Mouse (Mus musculus) liver, embryonic 14.5 days (tissue): ENCODE results near the gene Art1. TPM values are rescaled to one million over a fixed set of nuclear protein-coding genes. Genes with fewer than 3 reads are reported as not detected.

ENCODE experiments used
- ATAC-seq: fragments of 200-750 bp; cut with Nextera tagmentation; 2 replicates; pipeline ENCODE4 v1.8.0; 2017; ENCODE audit warnings: moderate number of reproducible peaks, mild to moderate bottlenecking, moderate library complexity; ENCODE audit not compliant: insufficient read depth
- DNase-seq, 3 experiments: peaks; one replicate each; pipeline ENCODE4 v3.0.0-alpha.2; 2012 to 2013; ENCODE audit warnings: low read depth in 3 of 3, low spot score in 3 of 3
- H3K27ac ChIP-seq: fragments of 300-500 bp; sonication (generic); 2 replicates; pipeline ENCODE4 v1.5.1; 2014; ENCODE audit warnings: moderate library complexity, mild to moderate bottlenecking, control low read depth, inconsistent platforms
- H3K27me3 ChIP-seq: fragments of 300-500 bp; sonication (generic); 2 replicates; pipeline ENCODE4 v1.6.1; 2014; ENCODE audit warnings: mild to moderate bottlenecking, low read length, moderate library complexity; ENCODE audit not compliant: control insufficient read depth, insufficient read depth
- H3K36me3 ChIP-seq: fragments of 300-500 bp; sonication (generic); replicated peaks from 2 replicates; pipeline ENCODE4 v1.6.1; 2014; ENCODE audit warnings: low read depth; ENCODE audit not compliant: control insufficient read depth, insufficient read depth
- H3K4me1 ChIP-seq, 2 experiments: fragments of 200-500 bp in 1 of 2; fragments of 300-500 bp in 1 of 2; sonication (generic) in 1 of 2; replicated peaks; 2 replicates each; pipeline ENCODE4 v1.6.1; 2012 to 2014; ENCODE audit warnings: antibody characterized with exemption in 1 of 2, inconsistent platforms in 1 of 2, low read length in 1 of 2; ENCODE audit not compliant: control insufficient read depth in 2 of 2, insufficient read depth in 2 of 2
- H3K4me2 ChIP-seq: fragments of 300-500 bp; sonication (generic); 2 replicates; pipeline ENCODE4 v1.6.1; 2014; ENCODE audit warnings: low read depth, mild to moderate bottlenecking, control low read depth, moderate library complexity
- H3K4me3 ChIP-seq, 2 experiments: fragments of 200-500 bp in 1 of 2; fragments of 300-500 bp in 1 of 2; sonication (generic) in 1 of 2; 2 replicates each; pipeline ENCODE4 v1.5.1; 2012 to 2014; ENCODE audit warnings: low read depth in 2 of 2, low read length in 2 of 2, mild to moderate bottlenecking in 2 of 2, control low read depth in 1 of 2, inconsistent platforms in 1 of 2, moderate library complexity in 1 of 2; ENCODE audit not compliant: insufficient read depth in 1 of 2
- H3K9ac ChIP-seq: fragments of 300-500 bp; sonication (generic); replicated peaks from 2 replicates; pipeline ENCODE4 v1.6.1; 2014; ENCODE audit warnings: mild to moderate bottlenecking, control low read depth, moderate library complexity
- H3K9me3 ChIP-seq: fragments of 300-500 bp; sonication (generic); 2 replicates; pipeline ENCODE4 v1.6.1; 2016; ENCODE audit warnings: low read length, mixed read lengths; ENCODE audit not compliant: control insufficient read depth
- CTCF ChIP-seq: IDR thresholded peaks from 2 replicates; pipeline ENCODE4 v1.5.1; 2016; ENCODE audit warnings: antibody characterized with exemption, low read depth, control low read depth
- EP300 ChIP-seq: IDR thresholded peaks from 2 replicates; pipeline ENCODE4 v1.6.1; 2016; ENCODE audit warnings: antibody characterized with exemption, low read depth
- whole genome bisulfite sequencing: fragments of 180-500 bp; shearing (Covaris S2); extraction: QIAGEN DNeasy Blood & Tissue Kit; methylation state at CpG from one replicate; pipeline ENCODE4 v1.1.7; 2014; ENCODE audit not compliant: insufficient replicate concordance; 5-methylcytosine and 5-hydroxymethylcytosine counted together
- polyA plus RNA-seq, 2 experiments: library from polyadenylated mRNA; depleted of rRNA in 1 of 2; stranded (reverse) in 1 of 2; unstranded in 1 of 2; fragments of >200 nt; fragmentation: Nextera tagmentation in 1 of 2; extraction: Ambion mirVana in 1 of 2; gene quantifications; 2 replicates each; pipeline versions ENCODE4 v1.2.1 to v1.2.3; 2012 to 2014

Art1 gene
- polyA plus RNA-seq, 2 experiments = 0.04 TPM; not detected in 1

GRCm38 (mm10) chr7:102081784-102082183, 19.8 kb upstream of the Art1 start:
- H3K27ac ChIP-seq = no peak overlapping the region
- DNase-seq (no peak), ATAC-seq (no peak)
- no peak overlapping the region for H3K4me2 ChIP-seq
- H3K4me3 ChIP-seq = no peak overlapping the region
- no peaks in the 10 kb centered on the region for H3K27me3 ChIP-seq
- peaks cover 41% of the 10 kb centered on the region for H3K36me3 ChIP-seq
- WGBS = 83% methylated on average over 5 of the region's 5 CpGs
- H3K4me1 ChIP-seq = no peaks in the 10 kb centered on the region
- H3K9ac ChIP-seq = no peak overlapping the region
- TF ChIP-seq CTCF (no peak), EP300 (no peak)
- no peaks in the 10 kb centered on the region for H3K9me3 ChIP-seq

- H3K4me1 ChIP-seq = no peaks in the 10 kb centered on the region
- H3K27ac ChIP-seq = no peak within 1 kb of the TSS
- no peak within 1 kb of the TSS for H3K4me3 ChIP-seq
- WGBS = 73% methylated on average over 5 of the region's 5 CpGs
- H3K9ac ChIP-seq = no peak within 1 kb of the TSS
- H3K36me3 ChIP-seq = peaks cover 31% of the 10 kb centered on the region
- no peak within 1 kb of the TSS for H3K4me2 ChIP-seq
- H3K27me3 ChIP-seq = no peaks in the 10 kb centered on the region
- TF ChIP-seq EP300 (no peak), CTCF (no peak)
- ATAC-seq = no peak
- H3K9me3 ChIP-seq = no peaks in the 10 kb centered on the region
- no peak for DNase-seq
Observed at GRCm38 (mm10) chr7:102082816-102083215, 18.7 kb upstream of the Art1 start, which contains the start of gene Trpc2. Gene Trpc2, plus strand, starts transcription at chr7:102083116.

GRCm38 (mm10) chr7:102084041-102084696, 17.4 kb upstream of the Art1 start:
- H3K4me3 ChIP-seq = no peak overlapping the region
- no peak overlapping the region for H3K27ac ChIP-seq
- no peak for ATAC-seq
- TF ChIP-seq CTCF (no peak), EP300 (no peak)
- H3K4me2 ChIP-seq = no peak overlapping the region
- H3K9me3 ChIP-seq = no peaks in the 10 kb centered on the region
- 83% methylated on average over 26 of the region's 26 CpGs for WGBS
- no peak overlapping the region for H3K9ac ChIP-seq
- no peaks in the 10 kb centered on the region for H3K4me1 ChIP-seq
- H3K27me3 ChIP-seq = no peaks in the 10 kb centered on the region
- peaks cover 22% of the 10 kb centered on the region for H3K36me3 ChIP-seq
- no peak for DNase-seq

GRCm38 (mm10) chr7:102087336-102087735, 14.2 kb upstream of the Art1 start:
- TF ChIP-seq EP300 = no peak
- no peak for TF ChIP-seq CTCF
- no peak overlapping the region for H3K27ac ChIP-seq
- DNase-seq (no peak), ATAC-seq (no peak)
- H3K4me2 ChIP-seq = no peak overlapping the region
- no peaks in the 10 kb centered on the region for H3K4me1 ChIP-seq
- WGBS = 64% methylated on average over 4 of the region's 4 CpGs
- no peak overlapping the region for H3K4me3 ChIP-seq
- no peak overlapping the region for H3K9ac ChIP-seq
- H3K36me3 ChIP-seq = peaks cover 2% of the 10 kb centered on the region
- no peaks in the 10 kb centered on the region for H3K9me3 ChIP-seq
- H3K27me3 ChIP-seq = no peaks in the 10 kb centered on the region

GRCm38 (mm10) chr7:102099760-102100661, 1.5 kb upstream of the Art1 start:
- Histone ChIP-seq H3K4me3 (peak overlapping the region; percentile 50), H3K4me2 (peak overlapping the region; percentile 75), H3K27ac (no peak overlapping the region), H3K27me3 (no peaks in the 10 kb centered on the region; the same call in none of the 2 replicates), H3K9me3 (no peaks in the 10 kb centered on the region), H3K9ac (peak overlapping the region; percentile 34), H3K36me3 (no peaks in the 10 kb centered on the region), H3K4me1 (peaks cover 10 to 30% of the 10 kb centered on the region in 2 experiments)
- DNase-seq = peak in 1 of 3 experiments; percentile 32
- no peak for TF ChIP-seq EP300
- TF ChIP-seq CTCF = no peak
- 6% methylated on average over 30 of the region's 30 CpGs for WGBS
- peak; percentile 51; the same call in 1 of the 2 replicates for ATAC-seq
